Mouse (Mus musculus) limb, embryonic 14.5 days (tissue): ENCODE results near the gene Cfap97d2. TPM values are rescaled to one million over a fixed set of nuclear protein-coding genes. Genes with fewer than 3 reads are reported as not detected.
A peak's percentile ranks its signal among the peaks of the same experiment; 100 is the strongest.

Source experiments
- ATAC-seq: fragments of 200-750 bp; cut with Nextera tagmentation; 2 replicates; pipeline ENCODE4 v1.8.0; 2017; ENCODE audit warnings: low read depth, moderate number of reproducible peaks, moderate TSS enrichment; ENCODE audit not compliant: low FRiP score
- DNase-seq: peaks from one replicate; pipeline ENCODE4 v3.0.0-alpha.2; 2015; ENCODE audit warnings: low spot score
- H3K27ac ChIP-seq: fragments of 300-500 bp; sonication (generic); replicated peaks from 2 replicates; pipeline ENCODE4 v1.5.1; 2014; ENCODE audit warnings: low read depth, mild to moderate bottlenecking, low read length, moderate library complexity, mixed read lengths
- H3K27me3 ChIP-seq: fragments of 300-500 bp; sonication (generic); 2 replicates; pipeline ENCODE4 v1.6.1; 2014; ENCODE audit warnings: low read length, mixed read lengths; ENCODE audit not compliant: control insufficient read depth, insufficient read depth
- H3K36me3 ChIP-seq: fragments of 300-500 bp; sonication (generic); 2 replicates; pipeline ENCODE4 v1.6.1; 2014; ENCODE audit warnings: mild to moderate bottlenecking, low read length, moderate library complexity, mixed read lengths; ENCODE audit not compliant: control insufficient read depth, insufficient read depth
- H3K4me1 ChIP-seq: fragments of 300-500 bp; sonication (generic); 2 replicates; pipeline ENCODE4 v1.6.1; 2014; ENCODE audit warnings: antibody characterized with exemption, low read length, mixed read lengths; ENCODE audit not compliant: control insufficient read depth, insufficient read depth
- H3K4me2 ChIP-seq: fragments of 300-500 bp; sonication (generic); replicated peaks from 2 replicates; pipeline ENCODE4 v1.6.1; 2014; ENCODE audit warnings: low read depth, mild to moderate bottlenecking, low read length, moderate library complexity; ENCODE audit not compliant: severe bottlenecking
- H3K4me3 ChIP-seq: fragments of 300-500 bp; sonication (generic); replicated peaks from 2 replicates; pipeline ENCODE4 v1.5.1; 2014; ENCODE audit warnings: low read length
- H3K9ac ChIP-seq: fragments of 300-500 bp; sonication (generic); 2 replicates; pipeline ENCODE4 v1.6.1; 2014; ENCODE audit warnings: mild to moderate bottlenecking, low read depth, low read length, moderate library complexity; ENCODE audit not compliant: severe bottlenecking
- H3K9me3 ChIP-seq: fragments of 300-500 bp; sonication (generic); 2 replicates; pipeline ENCODE4 v1.6.1; 2016; ENCODE audit warnings: low read length; ENCODE audit not compliant: control insufficient read depth
- POLR2A ChIP-seq: fragments of 200-500 bp; IDR thresholded peaks from 2 replicates; pipeline ENCODE4 v1.8.0; 2012; ENCODE audit warnings: inconsistent platforms, mild to moderate bottlenecking, moderate library complexity, borderline replicate concordance; ENCODE audit not compliant: insufficient read depth, insufficient read length; ENCODE audit errors: extremely low read depth
- WGBS: fragments of 180-500 bp; shearing (Covaris S2); extraction: QIAGEN DNeasy Blood & Tissue Kit; methylation state at CpG from one replicate; pipeline ENCODE4 v1.1.7; 2014; 5-methylcytosine and 5-hydroxymethylcytosine counted together
- polyA plus RNA-seq, 2 experiments: library from polyadenylated mRNA; depleted of rRNA in 1 of 2; stranded (reverse) in 1 of 2; unstranded in 1 of 2; fragments of >200 nt; fragmentation: Nextera tagmentation in 1 of 2; extraction: Ambion mirVana in 1 of 2; gene quantifications; 2 replicates each; pipeline versions ENCODE4 v1.2.1 to v1.2.3; 2012 to 2014

Cfap97d2 gene
- polyA plus RNA-seq, 2 experiments, result 0.10 TPM; not detected in 1

DNA sequence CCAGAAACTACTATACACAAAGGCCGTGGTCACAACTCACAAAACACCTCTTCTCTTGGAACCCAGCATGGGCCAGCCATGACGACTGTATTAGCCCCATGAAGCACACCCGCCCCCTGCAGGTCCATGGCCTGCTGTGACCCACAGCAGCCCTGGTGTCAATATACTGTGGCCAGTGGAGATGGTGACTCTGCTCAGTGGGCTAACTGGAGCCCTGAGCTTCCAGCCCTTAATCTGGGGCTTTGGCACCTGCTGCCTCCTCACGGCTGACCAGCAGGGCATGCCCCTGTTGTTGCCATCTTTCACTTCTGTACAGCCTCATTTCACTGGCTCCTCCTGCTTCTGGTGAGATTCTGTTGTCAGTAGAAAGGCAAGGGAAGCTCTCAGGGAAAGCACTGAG is 32.5 kb upstream of the Cfap97d2 start:
- ATAC-seq (no peak), DNase-seq (no peak)
- no peaks in the 10 kb centered on the region for H3K27me3 ChIP-seq
- H3K4me3 ChIP-seq, result no peak overlapping the region
- no peaks in the 10 kb centered on the region for H3K9me3 ChIP-seq
- H3K4me2 ChIP-seq, result no peak overlapping the region
- 83% methylated on average over 4 of the region's 4 CpGs for WGBS
- TF ChIP-seq POLR2A, result no peak
- no peak overlapping the region for H3K27ac ChIP-seq
- H3K36me3 ChIP-seq, result no peaks in the 10 kb centered on the region
- H3K4me1 ChIP-seq, result peaks cover 23% of the 10 kb centered on the region
- H3K9ac ChIP-seq, result no peak overlapping the region

- ATAC-seq, result no peak
- TF ChIP-seq POLR2A, result no peak
- Histone ChIP-seq H3K4me1 (peaks cover 14% of the 10 kb centered on the region), H3K27ac (0 out of 2 replicates have a peak overlapping the region, but pooled peaks have one; percentile 43), H3K27me3 (no peaks in the 10 kb centered on the region), H3K4me2 (0 out of 2 replicates have a peak overlapping the region, but pooled peaks have one; percentile 2), H3K4me3 (no peak overlapping the region), H3K9ac (no peak overlapping the region), H3K36me3 (no peaks in the 10 kb centered on the region), H3K9me3 (no peaks in the 10 kb centered on the region)
- 60% methylated on average over 12 of the region's 12 CpGs for WGBS
- no peak for DNase-seq
Observed at GRCm38 (mm10) chr8:13674294-13675010, 31.2 kb upstream of the Cfap97d2 start.

DNA sequence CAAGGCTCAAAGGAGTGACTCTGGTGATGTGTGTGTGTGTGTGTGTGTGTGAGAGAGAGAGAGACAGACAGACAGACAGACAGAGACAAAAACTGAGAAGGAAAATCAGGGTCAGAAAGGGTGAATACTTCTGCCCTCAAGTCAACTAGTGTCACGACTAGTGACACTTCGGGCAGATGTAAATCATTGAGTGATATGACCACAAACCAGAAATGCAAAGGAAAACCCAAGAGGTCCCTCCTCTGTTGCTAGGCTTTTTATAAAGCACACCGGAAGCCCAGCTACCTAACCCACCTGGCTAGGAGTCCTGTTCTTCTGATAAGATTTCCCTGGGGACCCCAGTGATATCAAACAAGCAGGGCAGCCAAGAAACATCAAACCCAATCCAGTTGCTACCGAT is 30.6 kb upstream of the Cfap97d2 start:
- 70% methylated on average over 4 of the region's 4 CpGs for WGBS
- Histone ChIP-seq H3K27ac (0 out of 2 replicates have a peak overlapping the region, but pooled peaks have one; percentile 43), H3K9me3 (no peaks in the 10 kb centered on the region), H3K4me2 (peak overlapping the region; percentile 84), H3K36me3 (no peaks in the 10 kb centered on the region), H3K27me3 (no peaks in the 10 kb centered on the region), H3K4me3 (peak overlapping the region; percentile 77), H3K4me1 (peaks cover 12% of the 10 kb centered on the region), H3K9ac (no peak overlapping the region)
- DNase-seq (no peak), ATAC-seq (no peak)
- no peak for TF ChIP-seq POLR2A

GRCm38 (mm10) chr8:13675524-13675923 is 30.2 kb upstream of the Cfap97d2 start:
- Histone ChIP-seq H3K27ac (no peak overlapping the region; the same call in none of the 2 replicates), H3K9me3 (no peaks in the 10 kb centered on the region), H3K36me3 (no peaks in the 10 kb centered on the region), H3K9ac (no peak overlapping the region), H3K4me2 (peak overlapping the region; percentile 84), H3K27me3 (no peaks in the 10 kb centered on the region), H3K4me1 (peaks cover 12% of the 10 kb centered on the region), H3K4me3 (peak overlapping the region; percentile 77)
- WGBS, result 40% methylated on average over 8 of the region's 8 CpGs
- no peak for TF ChIP-seq POLR2A
- DNase-seq (no peak), ATAC-seq (no peak)

DNA sequence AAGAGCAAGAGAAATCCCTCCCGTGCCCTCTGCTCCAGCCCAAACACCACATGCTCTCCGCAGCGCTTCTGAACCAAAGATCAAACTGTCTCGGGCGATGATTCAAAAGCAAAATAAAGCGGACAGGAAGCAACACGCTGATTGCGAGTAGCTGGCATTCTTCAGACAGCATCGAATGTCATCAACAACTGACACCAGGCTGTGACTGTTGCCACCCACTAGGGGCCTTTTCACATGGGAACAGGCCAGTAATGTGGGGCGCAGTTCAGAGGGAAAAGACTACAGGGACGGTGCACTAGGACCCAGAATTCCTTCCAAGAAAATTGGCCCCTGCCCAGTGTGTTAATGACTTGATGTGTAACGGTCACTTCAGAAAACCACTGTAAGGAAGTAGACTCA is 29.4 kb upstream of the Cfap97d2 start:
- Histone ChIP-seq H3K4me3 (peak overlapping the region; percentile 77), H3K9me3 (no peaks in the 10 kb centered on the region), H3K27me3 (no peaks in the 10 kb centered on the region), H3K36me3 (no peaks in the 10 kb centered on the region), H3K9ac (peak overlapping the region; percentile 66), H3K4me1 (peaks cover 12% of the 10 kb centered on the region), H3K4me2 (peak overlapping the region; percentile 84), H3K27ac (peak overlapping the region; percentile 67; the same call in 1 of the 2 replicates)
- DNase-seq (peak; percentile 67), ATAC-seq (no peak)
- TF ChIP-seq POLR2A, result no peak
- under 1% methylated on average over 12 of the region's 12 CpGs for WGBS
